Mouse (Mus musculus) heart, embryonic 14.5 days (tissue): ENCODE data around the gene Otulin. TPM values are rescaled to one million over a fixed set of nuclear protein-coding genes. Genes with fewer than 3 reads are reported as not detected.

ENCODE experiments used
- ATAC-seq: fragments of 200-750 bp; cut with Nextera tagmentation; 2 replicates; pipeline ENCODE4 v1.8.0; 2017; ENCODE audit warnings: low read depth, moderate TSS enrichment; ENCODE audit not compliant: insufficient number of reproducible peaks, insufficient read depth, low FRiP score
- H3K27ac ChIP-seq, 2 experiments: fragments of 200-500 bp in 1 of 2; fragments of 300-500 bp in 1 of 2; sonication (generic) in 1 of 2; replicated peaks in 1 of 2; 2 replicates each; pipeline ENCODE4 v1.5.1; 2012 to 2014; ENCODE audit warnings: low read depth in 2 of 2, low read length in 2 of 2, control low read depth in 1 of 2, mild to moderate bottlenecking in 1 of 2, mixed read lengths in 1 of 2; ENCODE audit not compliant: control insufficient read depth in 1 of 2, insufficient read depth in 1 of 2
- H3K27me3 ChIP-seq: fragments of 300-500 bp; sonication (generic); 2 replicates; pipeline ENCODE4 v1.6.1; 2014; ENCODE audit warnings: mild to moderate bottlenecking, low read length, control low read depth; ENCODE audit not compliant: control insufficient read depth, insufficient read depth
- H3K36me3 ChIP-seq: fragments of 300-500 bp; sonication (generic); 2 replicates; pipeline ENCODE4 v1.6.1; 2014; ENCODE audit warnings: mild to moderate bottlenecking, control low read depth, low read length, mixed read lengths; ENCODE audit not compliant: control insufficient read depth, insufficient read depth
- H3K4me1 ChIP-seq, 2 experiments: fragments of 200-500 bp in 1 of 2; fragments of 300-500 bp in 1 of 2; sonication (generic) in 1 of 2; 2 replicates each; pipeline ENCODE4 v1.6.1; 2012 to 2014; ENCODE audit warnings: low read length in 2 of 2, control low read depth in 1 of 2, mixed read lengths in 1 of 2; ENCODE audit not compliant: control insufficient read depth in 2 of 2, insufficient read depth in 2 of 2
- H3K4me2 ChIP-seq: fragments of 300-500 bp; sonication (generic); 2 replicates; pipeline ENCODE4 v1.6.1; 2014; ENCODE audit warnings: mild to moderate bottlenecking, low read length
- H3K4me3 ChIP-seq, 2 experiments: fragments of 200-500 bp in 1 of 2; fragments of 300-500 bp in 1 of 2; sonication (generic) in 1 of 2; 2 replicates each; pipeline ENCODE4 v1.5.1; 2012 to 2014; ENCODE audit warnings: low read length in 2 of 2, mild to moderate bottlenecking in 2 of 2, control low read depth in 1 of 2, low read depth in 1 of 2, moderate library complexity in 1 of 2; ENCODE audit not compliant: control insufficient read depth in 1 of 2, insufficient read depth in 1 of 2
- H3K9ac ChIP-seq: fragments of 300-500 bp; sonication (generic); 2 replicates; pipeline ENCODE4 v1.6.1; 2014; ENCODE audit warnings: mild to moderate bottlenecking, low read length
- H3K9me3 ChIP-seq: fragments of 300-500 bp; sonication (generic); 2 replicates; pipeline ENCODE4 v1.6.1; 2016; ENCODE audit warnings: low read length, control low read depth; ENCODE audit not compliant: control insufficient read depth
- WGBS: fragments of 180-500 bp; shearing (Covaris S2); extraction: QIAGEN DNeasy Blood & Tissue Kit; methylation state at CpG from one replicate; pipeline ENCODE4 v1.1.7; 2014; 5-methylcytosine and 5-hydroxymethylcytosine counted together
- polyA plus RNA-seq: library from polyadenylated mRNA; unstranded; fragments of >200 nt; fragmentation: Nextera tagmentation; extraction: Ambion mirVana; gene quantifications from 2 replicates; pipeline ENCODE4 v1.2.1, GENCODE M21; 2014

Gene Otulin
- polyA plus RNA-seq, 1 experiment from 2014 or later, result 38.1 TPM

DNA sequence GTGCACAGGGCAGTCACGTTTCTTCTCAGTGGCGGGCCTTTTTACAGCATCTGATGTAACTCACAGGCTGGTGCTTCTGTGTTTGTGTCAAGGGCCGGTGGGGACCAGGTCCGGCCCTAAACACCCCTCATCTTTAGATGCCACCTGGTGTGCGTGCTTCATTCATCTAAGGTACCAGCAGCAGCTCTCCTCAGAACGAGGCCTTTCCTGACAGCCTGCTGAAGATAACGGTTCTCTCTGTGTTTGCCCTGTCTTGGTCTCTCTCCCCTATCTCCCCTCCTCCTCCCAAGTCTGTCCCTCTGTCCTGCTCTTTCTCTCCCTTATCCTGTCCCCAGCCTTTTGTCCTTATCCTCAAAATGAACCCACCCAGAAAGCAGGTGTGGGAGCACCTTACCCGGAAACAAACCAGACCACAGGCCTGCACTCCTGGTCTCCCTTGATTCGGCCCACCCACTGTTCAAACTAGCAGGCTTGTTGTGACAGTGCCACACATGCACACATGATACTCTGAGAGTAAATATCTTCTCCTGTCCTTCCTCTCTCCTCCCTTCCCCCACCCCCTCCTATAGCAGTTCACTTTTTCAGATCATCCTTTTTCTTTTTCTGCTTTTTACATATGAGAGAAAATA lies 36.5 kb upstream of the Otulin start:
- Histone ChIP-seq H3K4me1 (no peaks in the 10 kb centered on the region), H3K36me3 (no peaks in the 10 kb centered on the region), H3K27ac (no peak overlapping the region), H3K9ac (no peak overlapping the region), H3K4me2 (no peak overlapping the region), H3K9me3 (no peaks in the 10 kb centered on the region), H3K27me3 (no peaks in the 10 kb centered on the region), H3K4me3 (no peak overlapping the region)
- WGBS, result 47% methylated on average over 9 of the region's 9 CpGs
- no peak for ATAC-seq

GRCm38 (mm10) chr15:27665392-27665911 lies 35.0 kb upstream of the Otulin start:
- Histone ChIP-seq H3K9me3 (no peaks in the 10 kb centered on the region), H3K27me3 (no peaks in the 10 kb centered on the region), H3K36me3 (no peaks in the 10 kb centered on the region), H3K4me3 (no peak overlapping the region), H3K4me1 (no peaks in the 10 kb centered on the region), H3K4me2 (no peak overlapping the region), H3K27ac (no peak overlapping the region), H3K9ac (no peak overlapping the region; the same call in 1 of the 2 replicates)
- 63% methylated on average over 21 of the region's 21 CpGs for WGBS
- no peak for ATAC-seq

- no peak overlapping the region for H3K4me2 ChIP-seq
- H3K9ac ChIP-seq, result no peak overlapping the region
- 87% methylated on average over 9 of the region's 9 CpGs for WGBS
- H3K27me3 ChIP-seq, result no peaks in the 10 kb centered on the region
- no peaks in the 10 kb centered on the region for H3K9me3 ChIP-seq
- H3K4me3 ChIP-seq, result no peak overlapping the region
- no peaks in the 10 kb centered on the region for H3K36me3 ChIP-seq
- no peak for ATAC-seq
- H3K27ac ChIP-seq, result no peak overlapping the region
- H3K4me1 ChIP-seq, result no peaks in the 10 kb centered on the region
Observed at GRCm38 (mm10) chr15:27664126-27664525, 33.6 kb upstream of the Otulin start.

GRCm38 (mm10) chr15:27662699-27663098 lies 32.2 kb upstream of the Otulin start:
- WGBS, result 27% methylated on average over 1 of the region's 1 CpGs
- H3K9ac ChIP-seq, result no peak overlapping the region

GRCm38 (mm10) chr15:27661696-27662095 lies 31.2 kb upstream of the Otulin start:
- no peak overlapping the region for H3K4me2 ChIP-seq
- no peak overlapping the region for H3K27ac ChIP-seq
- no peaks in the 10 kb centered on the region for H3K36me3 ChIP-seq
- H3K27me3 ChIP-seq, result no peaks in the 10 kb centered on the region
- H3K4me3 ChIP-seq, result no peak overlapping the region
- no peaks in the 10 kb centered on the region for H3K4me1 ChIP-seq
- WGBS, result 84% methylated on average over 6 of the region's 6 CpGs
- no peak overlapping the region for H3K9ac ChIP-seq
- ATAC-seq, result no peak
- no peaks in the 10 kb centered on the region for H3K9me3 ChIP-seq

More at GRCm38 (mm10) chr15:27662699-27663098, 32.2 kb upstream of the Otulin start:
- H3K4me2 ChIP-seq, result no peak overlapping the region
- no peak for ATAC-seq
- H3K4me3 ChIP-seq, result no peak overlapping the region
- H3K4me1 ChIP-seq, result no peaks in the 10 kb centered on the region
- no peak overlapping the region for H3K27ac ChIP-seq
- H3K27me3 ChIP-seq, result no peaks in the 10 kb centered on the region
- H3K36me3 ChIP-seq, result no peaks in the 10 kb centered on the region
- H3K9me3 ChIP-seq, result no peaks in the 10 kb centered on the region

DNA sequence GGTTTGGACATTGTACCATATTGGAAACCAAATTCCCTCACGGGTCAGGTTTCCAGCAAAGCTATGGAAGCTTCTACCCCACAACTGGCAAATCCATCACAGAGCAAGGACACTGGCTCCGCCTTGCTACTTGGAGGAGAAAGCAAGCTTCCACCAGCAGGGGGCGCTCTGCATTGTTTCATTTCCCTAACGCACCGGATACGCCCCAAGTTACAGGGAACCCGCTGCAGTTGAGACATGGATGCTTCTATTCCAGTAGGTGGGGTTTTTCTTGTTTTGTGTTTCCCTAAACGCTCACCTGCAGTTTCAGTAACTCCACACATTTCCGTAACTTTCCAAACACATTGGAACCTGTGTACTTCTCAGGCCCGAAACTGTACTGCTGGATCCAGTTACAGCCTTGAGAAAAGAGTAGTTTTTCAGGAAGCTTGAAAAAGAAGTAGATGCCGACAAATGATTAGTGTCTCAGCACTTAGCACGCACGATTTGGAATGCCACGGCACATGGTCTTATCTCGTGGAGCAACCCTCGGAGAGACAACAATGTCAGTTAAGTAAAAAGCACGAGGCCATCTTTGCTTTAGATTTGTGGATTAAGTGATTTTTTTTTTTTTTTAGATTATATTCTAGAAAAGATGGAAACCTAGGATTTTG lies 29.2 kb upstream of the Otulin start:
- no peak for ATAC-seq

GRCm38 (mm10) chr15:27659143-27659542 lies 28.6 kb upstream of the Otulin start:
- H3K36me3 ChIP-seq, result no peaks in the 10 kb centered on the region
- no peaks in the 10 kb centered on the region for H3K9me3 ChIP-seq
- 76% methylated on average over 5 of the region's 5 CpGs for WGBS
- H3K27ac ChIP-seq, result no peak overlapping the region
- no peaks in the 10 kb centered on the region for H3K27me3 ChIP-seq
- H3K4me3 ChIP-seq, result no peak overlapping the region
- no peak overlapping the region for H3K9ac ChIP-seq
- no peak for ATAC-seq
- no peaks in the 10 kb centered on the region for H3K4me1 ChIP-seq
- H3K4me2 ChIP-seq, result no peak overlapping the region

More for the DNA sequence above, 29.2 kb upstream of the Otulin start:
- H3K9me3 ChIP-seq, result no peaks in the 10 kb centered on the region
- H3K4me1 ChIP-seq, result no peaks in the 10 kb centered on the region
- no peaks in the 10 kb centered on the region for H3K36me3 ChIP-seq
- H3K27ac ChIP-seq, result no peak overlapping the region
- no peaks in the 10 kb centered on the region for H3K27me3 ChIP-seq
- H3K9ac ChIP-seq, result no peak overlapping the region
- no peak overlapping the region for H3K4me2 ChIP-seq
- no peak overlapping the region for H3K4me3 ChIP-seq
- WGBS, result 28% methylated on average over 17 of the region's 17 CpGs
